Mouse (Mus musculus) ovary, adult 18-20 months (tissue): ENCODE results near the gene Atg9b.

Experiments used
- DNase-seq: peaks from one replicate; pipeline ENCODE4 v3.0.0; 2022; ENCODE audit warnings: low spot score, mixed read lengths

Atg9b gene

GRCm38 (mm10) chr5:24350073-24350472, 41.9 kb downstream of the Atg9b start:
- DNase-seq: no peak

GRCm38 (mm10) chr5:24348546-24348945, 43.4 kb downstream of the Atg9b start:
- DNase-seq: peak; percentile 72

- DNase-seq: peak; percentile 70
These were observed 43.8 kb downstream of the Atg9b start for GRCm38 (mm10) chr5:24348128-24348527.

- DNase-seq: no peak
These were observed 44.6 kb downstream of the Atg9b start for GRCm38 (mm10) chr5:24347186-24347875.

GRCm38 (mm10) chr5:24346313-24346712, 45.6 kb downstream of the Atg9b start:
- DNase-seq: no peak

- DNase-seq: no peak
These were observed 47.4 kb downstream of the Atg9b start for GRCm38 (mm10) chr5:24344477-24345051.

GRCm38 (mm10) chr5:24343977-24344436, 47.9 kb downstream of the Atg9b start:
- DNase-seq: peak; percentile 68

- no peak for DNase-seq
These were observed 48.6 kb downstream of the Atg9b start for GRCm38 (mm10) chr5:24343379-24343778.

- no peak for DNase-seq
These were observed 49.0 kb downstream of the Atg9b start for GRCm38 (mm10) chr5:24342966-24343365.

- peak; percentile 70 for DNase-seq
These were observed 49.6 kb downstream of the Atg9b start for GRCm38 (mm10) chr5:24342205-24342963.

- no peak for DNase-seq
These were observed 54.1 kb downstream of the Atg9b start for GRCm38 (mm10) chr5:24337821-24338220.

- DNase-seq: no peak
These were observed 54.6 kb downstream of the Atg9b start for GRCm38 (mm10) chr5:24337366-24337765.

- no peak for DNase-seq
These were observed 55.9 kb downstream of the Atg9b start for GRCm38 (mm10) chr5:24335888-24336511.

GRCm38 (mm10) chr5:24334749-24335148, 57.2 kb downstream of the Atg9b start:
- no peak for DNase-seq
